Mouse (Mus musculus): ENCODE measurements around the gene Psapl1. TPM values are rescaled to one million over a fixed set of nuclear protein-coding genes. Genes with fewer than 3 reads are reported as not detected.

Psapl1 gene
- total and polyA plus RNA-seq, 2 experiments from 2014 or later: not detected

- ATAC-seq (no peak), DNase-seq (no peak)
- H3K27me3 ChIP-seq (ENCODE audit: insufficient read depth, low read length): no peaks in the 10 kb centered on the region
- no peak overlapping the region for H3K27ac ChIP-seq (ENCODE audit: low read depth, low read length)
- TF ChIP-seq CTCF (IDR thresholded peaks at IDR 0.05; ENCODE audit: low read depth): no peak
- H3K4me1 ChIP-seq (ENCODE audit: insufficient read depth): 0 out of 2 replicates have a peak, but pooled peaks cover 2% of the 10 kb centered on the region
- WGBS: 83% methylated on average over 17 of the region's 17 CpGs
- no peaks in the 10 kb centered on the region for H3K9me3 ChIP-seq (ENCODE audit: low read length)
- H3K4me2 ChIP-seq (ENCODE audit: low read depth): no peak overlapping the region
- no peaks in the 10 kb centered on the region for H3K36me3 ChIP-seq (ENCODE audit: insufficient read depth)
- H3K4me3 ChIP-seq (ENCODE audit: low read depth, low read length): no peak overlapping the region
- no peak overlapping the region for H3K9ac ChIP-seq
Measured at GRCm38 (mm10) chr5:36252746-36253504, 49.1 kb downstream of the Psapl1 start.

GRCm38 (mm10) chr5:36254642-36255516 lies 51.1 kb downstream of the Psapl1 start:
- DNase-seq: no peak
- 71% methylated on average over 18 of the region's 18 CpGs for WGBS
- H3K4me2 ChIP-seq (ENCODE audit: low read depth): no peak overlapping the region

More at GRCm38 (mm10) chr5:36254642-36255516, 51.1 kb downstream of the Psapl1 start:
- H3K4me3 ChIP-seq (ENCODE audit: low read depth, low read length): no peak overlapping the region
- no peak overlapping the region for H3K9ac ChIP-seq
- ATAC-seq: no peak
- no peak for TF ChIP-seq CTCF (IDR thresholded peaks at IDR 0.05; ENCODE audit: low read depth)
- no peaks in the 10 kb centered on the region for H3K27me3 ChIP-seq (ENCODE audit: insufficient read depth, low read length)
- peaks cover 21% of the 10 kb centered on the region for H3K4me1 ChIP-seq (ENCODE audit: insufficient read depth)
- H3K27ac ChIP-seq (ENCODE audit: low read depth, low read length): no peak overlapping the region
- H3K36me3 ChIP-seq (ENCODE audit: insufficient read depth): no peaks in the 10 kb centered on the region
- no peaks in the 10 kb centered on the region for H3K9me3 ChIP-seq (ENCODE audit: low read length)

Other genes starting within 250 kb of the Psapl1 start
- gene Sorcs2, start 194.1 kb downstream of the Psapl1 start, total RNA-seq (2014; rRNA removed): 20.0 and 29.8 TPM in 2 replicates
- 5.3 and 10.0 TPM in 2 replicates for gene Sorcs2, start 194.1 kb downstream of the Psapl1 start, polyA plus RNA-seq (2015; fragmentation: Nextera tagmentation; extraction: Ambion mirVana)

Measured in forebrain, postnatal 0 days (tissue).